Mouse (Mus musculus) c-Kit-negative CD71-positive TER-119-positive erythroid progenitor cells, embryonic 14.5 days (primary cell): ENCODE data around the gene 1700092M07Rik.

Experiments
- DNase-seq: peaks from one replicate; pipeline ENCODE4 v3.0.0-alpha.2; 2013; ENCODE audit warnings: low read depth, low spot score

The 1700092M07Rik gene

GRCm38 (mm10) chr19:8742176-8742575 lies 1.7 kb downstream of the 1700092M07Rik start:
- no peak for DNase-seq

GRCm38 (mm10) chr19:8745382-8745781 lies 4.9 kb downstream of the 1700092M07Rik start:
- DNase-seq: no peak

GRCm38 (mm10) chr19:8747368-8747767 lies 6.8 kb downstream of the 1700092M07Rik start:
- no peak for DNase-seq

GRCm38 (mm10) chr19:8755652-8756051 lies 15.1 kb downstream of the 1700092M07Rik start:
- DNase-seq: no peak

- DNase-seq: peak; percentile 91
Measured at GRCm38 (mm10) chr19:8756635-8757387, 16.3 kb downstream of the 1700092M07Rik start, which contains the start of gene Nxf1. Gene Nxf1, plus strand, starts transcription at chr19:8757073.

GRCm38 (mm10) chr19:8757471-8757998 lies 17.0 kb downstream of the 1700092M07Rik start:
- no peak for DNase-seq

- no peak for DNase-seq
Measured at GRCm38 (mm10) chr19:8758899-8759298, 18.4 kb downstream of the 1700092M07Rik start.

- no peak for DNase-seq
Measured at GRCm38 (mm10) chr19:8760757-8761156, 20.2 kb downstream of the 1700092M07Rik start.

- DNase-seq: no peak
Measured at GRCm38 (mm10) chr19:8763276-8763675, 22.8 kb downstream of the 1700092M07Rik start.

- no peak for DNase-seq
Measured at GRCm38 (mm10) chr19:8765562-8765961, 25.0 kb downstream of the 1700092M07Rik start.

- DNase-seq: no peak
Measured at GRCm38 (mm10) chr19:8770567-8771270, 30.2 kb downstream of the 1700092M07Rik start, which contains the start of gene Tmem223. Gene Tmem223, plus strand, starts transcription at chr19:8770996.

GRCm38 (mm10) chr19:8772996-8773395 lies 32.5 kb downstream of the 1700092M07Rik start:
- no peak for DNase-seq

- no peak for DNase-seq
Measured at GRCm38 (mm10) chr19:8773409-8773808, 32.9 kb downstream of the 1700092M07Rik start.

GRCm38 (mm10) chr19:8774086-8774835 lies 33.7 kb downstream of the 1700092M07Rik start, which contains the start of gene Tmem179b:
Gene Tmem179b, minus strand, starts transcription at chr19:8774467.
- DNase-seq: peak; percentile 96

- no peak for DNase-seq
Measured at GRCm38 (mm10) chr19:8774951-8775421, 34.5 kb downstream of the 1700092M07Rik start.

- DNase-seq: peak; percentile 92
Measured at GRCm38 (mm10) chr19:8786008-8786781, 45.7 kb downstream of the 1700092M07Rik start, which contains the start of gene Taf6l. Gene Taf6l, minus strand, starts transcription at chr19:8786417.

GRCm38 (mm10) chr19:8788521-8788920 lies 48.0 kb downstream of the 1700092M07Rik start:
- DNase-seq: no peak

- DNase-seq: no peak
Measured at GRCm38 (mm10) chr19:8789171-8789570, 48.7 kb downstream of the 1700092M07Rik start.

GRCm38 (mm10) chr19:8790171-8790570 lies 49.7 kb downstream of the 1700092M07Rik start:
- DNase-seq: no peak
